Mouse (Mus musculus) embryonic stem cell, embryonic (primary cell): ENCODE measurements around the gene Tac2.

Source experiments
- CTCF ChIA-PET, 4 experiments: fragments of 300-600 bp in 2 of 4; fragments of 350-600 bp in 2 of 4; sonication (Branson Sonifier 250); formaldehyde crosslinking; loops; one replicate each; lab custom pipeline; 2022; ENCODE audit warnings: inconsistent platforms in 2 of 4; lab: Charles Lee
- POLR2A ChIA-PET, 4 experiments: fragments of 300-600 bp in 2 of 4; fragments of 350-600 bp in 2 of 4; sonication (Branson Sonifier 250); formaldehyde crosslinking; loops; one replicate each; lab custom pipeline; 2022; ENCODE audit warnings: antibody characterized with exemption in 4 of 4, inconsistent platforms in 1 of 4; lab: Charles Lee

Tac2 gene

DNA sequence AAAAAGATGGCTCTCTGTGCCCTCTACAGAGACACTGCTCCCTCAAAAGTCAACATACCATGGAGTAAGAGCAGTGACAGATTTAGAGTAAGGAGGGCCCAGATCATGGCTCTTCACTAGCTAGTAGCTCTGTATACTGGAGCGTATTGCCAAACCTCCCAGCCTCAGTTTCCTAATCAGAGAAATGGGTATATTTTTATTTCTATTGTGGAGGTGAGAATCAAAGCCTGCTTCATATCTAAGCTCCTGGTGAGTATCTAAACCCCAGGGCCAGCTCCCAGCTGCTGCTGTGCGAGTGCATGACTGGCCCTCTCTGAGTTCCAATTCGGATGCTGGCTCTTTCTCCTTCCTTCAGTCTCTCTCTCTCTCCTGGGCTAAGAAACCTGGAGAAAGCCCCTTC, at the start of gene Tac2:
Gene Tac2 (plus strand): TSS at position 301 of the 400 bp plus-strand sequence.
- ChIA-PET CTCF (interaction anchor here in 3 of 4 experiments (0.6 to 3.0 kb wide), 9 partner anchors 9 to 215 kb away, joined by 3 to 12 read pairs (median 6); partner anchors contain the start of gene Myo1a (in 1 of the 3)), POLR2A (interaction anchor here in 3 of 4 experiments (0.7 to 2.0 kb wide), 7 partner anchors 16 to 386 kb away, joined by 3 to 11 read pairs (median 3); partner anchors contain the start of gene Myo1a (in 1 of the 3))

DNA sequence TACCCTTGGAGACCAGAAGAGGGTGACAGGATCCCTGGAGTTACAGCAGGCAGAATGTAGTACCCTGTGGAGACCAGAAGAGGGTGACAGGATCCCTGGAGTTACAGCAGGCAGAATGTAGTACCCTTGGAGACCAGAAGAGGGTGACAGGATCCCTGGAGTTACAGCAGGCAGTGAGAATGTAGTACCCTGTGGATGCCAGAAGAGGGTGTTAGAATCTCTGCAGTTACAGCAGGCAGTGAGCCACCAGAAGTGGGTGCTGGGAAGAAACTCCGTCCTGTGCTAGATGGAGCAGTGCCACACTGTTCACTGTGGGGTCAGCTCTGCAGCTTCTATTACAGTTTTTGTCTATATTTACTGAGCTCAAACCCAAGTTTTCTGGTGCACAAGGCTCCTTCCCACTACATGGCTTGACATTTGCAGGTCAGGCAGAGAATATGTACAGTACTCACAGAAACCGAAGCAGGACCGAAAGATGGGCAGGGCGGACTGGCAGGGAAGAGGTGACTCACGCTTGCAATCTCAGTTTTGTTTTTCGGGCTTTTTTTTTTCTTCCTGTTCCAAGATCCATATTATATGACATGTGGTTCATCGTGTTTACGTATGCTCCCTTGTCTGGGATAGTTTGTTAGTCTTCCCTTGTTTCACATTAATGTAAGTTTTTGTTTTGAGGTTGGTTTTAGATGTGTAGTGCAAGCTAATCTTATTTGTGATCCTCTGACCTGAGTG, 49.3 kb upstream of the Tac2 start:
- ChIA-PET CTCF (interaction anchor here in 3 of 4 experiments (0.8 to 3.5 kb wide), 7 partner anchors 33 to 70 kb away, joined by 3 to 15 read pairs (median 4); partner anchors contain the start of gene Stat6 (in 2 of the 3)), POLR2A (interaction anchor here in 3 of 4 experiments (0.6 to 2.8 kb wide), 9 partner anchors 8 to 363 kb away, joined by 3 to 13 read pairs (median 6); partner anchors contain the start of gene Nemp1 (in 1 of the 3))

- ChIA-PET POLR2A (interaction anchor here in 3 of 4 experiments (0.6 to 2.8 kb wide), 38 partner anchors 8 to 850 kb away, joined by 3 to 17 read pairs (median 4); partner anchors contain the start of genes Stat6 (in 3 of the 3), Nab2 (in 2 of the 3), Atp5b (in 1 of the 3) and Esyt1 (in 1 of the 3)), CTCF (interaction anchor here (0.5 to 3.5 kb wide), 33 partner anchors 10 to 686 kb away, joined by 3 to 15 read pairs (median 4); partner anchors contain the start of genes Stat6 (in 2 of the 4) and Nemp1 (in 1 of the 4))
These were observed 48.3 kb upstream of the Tac2 start for GRCm38 (mm10) chr10:127675859-127676398.

DNA sequence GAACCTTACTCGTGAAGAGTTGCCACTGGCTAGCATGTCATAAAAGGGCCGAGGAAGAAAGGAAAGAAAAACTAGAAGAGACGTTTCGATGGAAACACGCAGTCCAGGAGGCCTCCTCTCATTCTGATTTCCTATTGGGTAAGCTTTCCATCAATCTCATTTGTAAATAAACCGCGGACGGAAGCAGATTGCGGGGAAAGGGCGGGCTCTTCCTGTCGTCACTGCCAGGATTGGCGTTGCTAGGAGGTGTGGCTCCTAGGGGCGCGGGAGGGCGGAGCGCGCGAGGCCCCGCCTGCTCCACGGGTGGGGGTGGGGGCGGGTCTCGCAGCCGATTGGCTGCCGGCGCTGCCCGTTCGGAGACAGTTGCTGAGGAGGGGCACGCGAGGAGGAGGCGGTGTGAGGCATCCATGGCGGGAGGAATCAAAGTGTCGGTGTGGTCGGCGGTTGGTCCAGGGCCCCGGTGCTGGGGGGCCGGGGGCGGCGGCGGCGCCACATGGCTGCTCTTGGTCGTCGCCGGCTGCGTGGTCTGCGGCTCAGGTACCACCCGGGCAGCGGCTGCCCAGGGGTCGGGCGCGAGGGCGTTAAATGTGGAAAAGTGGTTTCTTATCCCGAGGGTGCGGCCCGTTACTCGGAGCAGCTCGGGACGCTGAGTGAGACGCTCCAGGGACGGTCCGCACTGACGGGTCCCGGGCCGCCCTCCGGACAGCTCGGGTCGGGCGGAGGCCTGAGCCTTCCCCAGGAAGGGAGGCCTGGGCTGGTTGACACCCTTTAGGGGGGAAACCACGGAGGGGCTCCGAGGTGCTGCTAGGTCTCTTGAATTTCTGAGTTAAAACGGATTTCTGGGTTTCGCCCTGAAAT, 47.4 kb upstream of the Tac2 start:
- CTCF ChIA-PET: interaction anchor here (0.5 to 3.5 kb wide), 41 partner anchors 9 to 688 kb away, joined by 3 to 15 read pairs (median 4); partner anchors contain the start of genes Stat6 (in 3 of the 4), Myo1a (in 1 of the 4), Nab2 (in 1 of the 4) and Nemp1 (in 1 of the 4)
- POLR2A ChIA-PET: interaction anchor here in 3 of 4 experiments (0.5 to 2.8 kb wide), 36 partner anchors 9 to 726 kb away, joined by 3 to 17 read pairs (median 4); partner anchors contain the start of genes Stat6 (in 3 of the 3), Nab2 (in 2 of the 3), Atp5b (in 1 of the 3) and Lrp1 (in 1 of the 3)

DNA sequence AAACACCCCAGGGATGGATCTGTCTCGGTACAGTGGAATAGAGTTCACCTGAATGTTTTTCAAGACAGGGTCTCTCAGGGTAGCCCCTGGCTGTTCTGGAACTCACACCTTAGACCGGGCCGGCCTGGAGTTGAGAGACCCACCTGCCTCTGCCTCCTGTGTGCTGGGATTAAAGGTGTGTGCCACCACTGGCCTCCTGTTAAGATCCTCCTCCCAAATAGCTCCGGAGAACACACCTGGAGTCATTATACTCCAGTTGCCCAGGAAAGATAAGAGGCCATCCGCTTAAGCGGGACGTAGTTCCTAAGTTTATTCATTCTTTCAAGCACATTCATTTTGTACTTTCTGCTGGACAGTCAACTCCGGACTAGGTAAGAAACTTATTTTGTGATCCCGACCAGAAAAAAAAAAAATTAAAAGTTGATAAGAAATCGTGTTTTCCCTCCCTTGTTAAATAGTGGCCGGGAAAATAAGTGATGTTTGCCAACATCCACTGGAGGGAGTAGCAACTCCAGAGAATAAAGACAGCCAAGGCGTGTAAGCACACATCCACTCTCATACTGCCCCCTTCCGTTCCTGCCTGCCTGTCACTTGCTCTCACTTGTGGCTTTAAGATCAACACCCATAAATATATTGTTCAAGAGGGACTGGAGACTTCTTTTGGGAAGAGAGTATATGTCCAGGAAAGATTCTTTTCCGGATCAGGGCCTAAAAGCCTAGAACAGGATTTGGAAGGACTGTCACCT, 46.5 kb upstream of the Tac2 start:
- CTCF ChIA-PET: interaction anchor here in 3 of 4 experiments (1.0 to 3.5 kb wide), 11 partner anchors 10 to 337 kb away, joined by 3 to 15 read pairs (median 6); partner anchors contain the start of genes Stat6 (in 2 of the 3) and Nab2 (in 1 of the 3)
- POLR2A ChIA-PET: interaction anchor here in 2 of 4 experiments (0.9 to 2.8 kb wide), 9 partner anchors 10 to 405 kb away, joined by 3 to 17 read pairs (median 8); partner anchors contain the start of genes Nab2 (in 2 of the 2) and Atp5b (in 1 of the 2)

DNA sequence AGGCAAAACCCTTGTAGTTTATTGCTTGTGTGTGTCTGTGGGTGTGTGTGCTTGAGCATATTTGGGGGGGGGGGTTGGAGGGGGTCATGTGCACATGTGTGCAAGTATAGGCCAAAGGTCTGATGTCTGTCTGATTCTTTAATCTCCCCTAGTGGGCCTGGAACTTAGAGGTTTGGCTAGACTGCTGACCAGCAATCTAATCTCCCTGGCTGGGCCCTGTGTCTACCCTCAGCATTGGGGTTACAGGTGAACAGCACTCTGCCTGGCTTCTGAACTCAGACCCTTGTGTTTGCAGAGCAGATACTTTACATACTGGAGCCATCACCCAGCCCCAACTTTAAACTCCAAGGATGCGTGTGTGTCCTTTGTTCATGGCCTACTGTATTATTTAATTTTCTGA, 45.1 kb upstream of the Tac2 start:
- CTCF ChIA-PET: interaction anchor here in 1 of 4 experiments (0.6 kb wide), 1 partner anchor 337 kb away, joined by 3 read pairs; the partner anchor contains the start of gene Gli1

GRCm38 (mm10) chr10:127679881-127680280, 44.4 kb upstream of the Tac2 start:
- POLR2A ChIA-PET: no interaction called here
- CTCF ChIA-PET: interaction anchor here in 1 of 4 experiments (0.6 kb wide), 1 partner anchor 338 kb away, joined by 3 read pairs; the partner anchor contains the start of gene Gli1

More for the DNA sequence above, 45.1 kb upstream of the Tac2 start:
- POLR2A ChIA-PET: no interaction called here

DNA sequence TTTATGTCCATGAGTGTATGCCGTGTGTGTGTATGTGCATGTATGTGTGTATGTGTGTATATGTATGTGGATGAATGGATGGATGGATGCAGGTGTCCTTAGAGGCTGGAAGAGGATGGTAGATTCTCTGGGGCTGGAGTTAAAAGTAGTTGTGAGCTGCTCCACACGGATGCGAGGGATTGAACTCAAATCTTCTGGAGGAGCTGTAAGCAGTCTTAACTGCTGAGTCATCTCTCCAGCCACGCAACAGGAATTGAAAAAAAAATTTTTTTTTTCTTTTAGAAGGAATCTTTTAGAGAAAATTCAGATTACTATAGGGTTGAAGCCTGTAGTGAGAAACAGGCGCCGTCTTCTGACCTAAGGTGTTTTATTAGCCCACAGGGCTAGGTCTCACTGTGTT, 41.4 kb upstream of the Tac2 start:
- POLR2A ChIA-PET: interaction anchor here in 1 of 4 experiments (1.0 to 1.3 kb wide), 4 partner anchors 11 to 353 kb away, joined by 3 to 4 read pairs (median 4); partner anchors contain the start of gene Nab2

GRCm38 (mm10) chr10:127691053-127691452, 33.2 kb upstream of the Tac2 start:
- POLR2A ChIA-PET: interaction anchor here in 2 of 4 experiments (1.1 to 3.9 kb wide), 3 partner anchors 11 to 39 kb away, joined by 3 to 11 read pairs (median 4); no protein-coding TSS in a partner anchor
- CTCF ChIA-PET: interaction anchor here in 3 of 4 experiments (0.5 to 3.9 kb wide), 16 partner anchors 8 to 318 kb away, joined by 3 to 21 read pairs (median 3); partner anchors contain the start of gene Myo1a (in 2 of the 3)

More for the DNA sequence above, 41.4 kb upstream of the Tac2 start:
- CTCF ChIA-PET: interaction anchor here in 3 of 4 experiments (0.6 to 1.0 kb wide), 3 partner anchors 8 to 56 kb away, joined by 3 to 4 read pairs (median 3); no protein-coding TSS in a partner anchor

DNA sequence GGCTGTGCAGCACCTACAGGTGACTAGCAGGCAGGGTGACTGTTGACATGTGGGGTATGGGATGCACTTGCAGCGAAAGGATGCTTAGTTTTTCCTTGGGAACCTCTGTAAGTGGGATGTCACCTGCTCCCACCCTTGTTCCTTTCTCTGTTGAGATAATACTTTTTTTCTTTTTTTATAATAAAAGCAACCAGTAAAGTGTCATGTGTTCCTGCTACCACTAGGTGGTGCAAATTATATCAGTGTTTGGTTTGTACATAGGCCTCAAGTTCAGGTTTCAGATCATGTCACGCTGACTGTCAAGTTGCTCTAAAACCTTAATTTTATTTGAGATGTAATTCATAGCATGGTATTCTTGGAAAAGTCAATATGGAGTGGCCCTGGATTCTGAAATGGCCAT, 29.6 kb upstream of the Tac2 start:
- ChIA-PET POLR2A (no interaction called here), CTCF (interaction anchor here in 1 of 4 experiments (2.3 kb wide), 1 partner anchor 40 kb away, joined by 10 read pairs; no protein-coding TSS in a partner anchor)

DNA sequence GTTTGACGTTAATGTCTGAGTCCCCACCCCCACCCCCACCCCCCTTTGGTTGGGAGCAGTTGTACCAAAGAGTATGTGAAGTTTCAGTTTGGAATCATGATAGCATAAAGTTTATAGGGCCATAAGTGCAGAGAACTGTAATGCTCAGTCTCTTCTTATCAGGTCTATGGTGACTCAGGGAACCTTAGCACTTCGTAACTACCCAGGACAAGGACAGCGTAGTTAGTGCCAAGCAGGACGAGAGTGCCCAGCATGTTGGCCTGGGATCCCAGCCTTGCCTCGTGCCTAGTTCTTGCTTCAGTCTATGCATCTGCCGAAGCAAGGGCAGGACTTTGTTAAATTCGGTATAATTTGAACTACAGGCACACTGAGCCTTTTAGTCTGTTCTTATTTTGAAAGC, 28.5 kb upstream of the Tac2 start:
- ChIA-PET CTCF (interaction anchor here in 1 of 4 experiments (0.7 kb wide), 1 partner anchor 9 kb away, joined by 3 read pairs; the partner anchor contains the start of gene Myo1a), POLR2A (interaction anchor here in 1 of 4 experiments (1.5 kb wide), 1 partner anchor 29 kb away, joined by 4 read pairs; the partner anchor contains the start of gene Tac2)

GRCm38 (mm10) chr10:127698966-127699365, 25.3 kb upstream of the Tac2 start:
- CTCF ChIA-PET: interaction anchor here in 1 of 4 experiments (0.6 kb wide), 1 partner anchor 239 kb away, joined by 3 read pairs; no protein-coding TSS in a partner anchor
- POLR2A ChIA-PET: interaction anchor here in 2 of 4 experiments (0.6 to 2.8 kb wide), 9 partner anchors 8 to 217 kb away, joined by 3 to 10 read pairs (median 3); partner anchors contain the start of gene Nab2 (in 1 of the 2)

DNA sequence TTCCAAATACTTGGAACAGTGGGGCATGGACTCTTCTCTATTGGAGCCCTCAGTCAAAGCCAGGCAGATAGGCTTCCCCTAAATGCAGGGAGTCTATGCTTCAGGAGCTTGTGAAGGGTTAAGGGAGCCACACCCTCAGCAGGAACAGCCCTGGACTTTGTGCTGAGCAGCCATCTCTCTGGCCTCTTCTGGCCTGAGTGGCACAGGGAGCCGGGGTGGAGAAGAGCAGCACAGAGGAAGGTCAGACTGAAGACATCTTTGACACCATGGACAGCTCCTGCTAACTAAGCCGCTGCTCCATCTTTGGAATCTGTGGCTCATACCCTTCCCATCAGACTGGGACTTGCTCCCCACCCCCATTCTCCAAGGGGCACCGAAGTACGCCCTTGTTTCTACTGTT, 21.0 kb upstream of the Tac2 start:
- ChIA-PET CTCF (interaction anchor here in 3 of 4 experiments (0.6 to 3.6 kb wide), 9 partner anchors 11 to 305 kb away, joined by 3 to 21 read pairs (median 4); partner anchors contain the start of gene Stat6 (in 1 of the 3)), POLR2A (interaction anchor here in 3 of 4 experiments (0.6 to 1.7 kb wide), 11 partner anchors 13 to 726 kb away, joined by 3 to 7 read pairs (median 3); partner anchors contain the start of gene Naca (in 1 of the 3))

- POLR2A ChIA-PET: interaction anchor here in 2 of 4 experiments (0.7 to 2.2 kb wide), 12 partner anchors 11 to 331 kb away, joined by 3 to 11 read pairs (median 3); partner anchors contain the start of genes Naca (in 2 of the 2) and Tac2 (in 1 of the 2)
- CTCF ChIA-PET: interaction anchor here (0.6 to 3.6 kb wide), 22 partner anchors 11 to 83 kb away, joined by 3 to 21 read pairs (median 4); partner anchors contain the start of genes Gpr182 (in 1 of the 4), Lrp1 (in 1 of the 4), Nab2 (in 1 of the 4) and Stat6 (in 1 of the 4)
These were observed 20.0 kb upstream of the Tac2 start for GRCm38 (mm10) chr10:127704293-127704692.

DNA sequence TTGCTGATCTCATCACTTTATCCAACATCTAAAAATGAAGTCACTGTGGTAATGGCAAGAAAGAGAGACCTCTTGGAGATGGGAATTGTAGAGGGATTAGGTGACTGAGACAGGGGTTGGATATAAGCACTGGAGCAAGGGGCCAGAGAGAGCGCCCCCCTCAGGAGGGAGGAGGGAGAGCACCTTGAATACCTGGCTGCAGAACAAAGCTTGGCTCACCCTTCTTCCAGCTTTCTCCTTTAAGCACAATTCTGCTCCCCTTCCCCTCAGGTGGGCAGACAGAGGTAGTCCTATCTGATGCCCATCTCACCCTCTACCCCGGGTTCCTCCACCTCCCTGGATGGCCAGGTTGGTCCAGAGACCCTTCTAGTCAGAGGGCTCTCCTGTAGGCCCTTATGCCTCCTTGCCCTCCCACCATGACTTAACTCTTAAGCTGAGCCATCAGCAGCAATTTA, 19.5 kb upstream of the Tac2 start, which contains the start of gene Myo1a:
Gene Myo1a (plus strand): TSS at position 405 of the 455 bp plus-strand sequence.
- ChIA-PET POLR2A (interaction anchor here in 2 of 4 experiments (0.5 to 2.2 kb wide), 13 partner anchors 10 to 1046 kb away, joined by 3 to 11 read pairs (median 3); partner anchors contain the start of genes Nab2 (in 1 of the 2), Naca (in 1 of the 2) and Tac2 (in 1 of the 2)), CTCF (interaction anchor here (0.6 to 3.6 kb wide), 30 partner anchors 9 to 280 kb away, joined by 3 to 21 read pairs (median 4); partner anchors contain the start of genes Gpr182 (in 1 of the 4), Nab2 (in 1 of the 4) and Stat6 (in 1 of the 4))
